Comparison of ENCODE assay signal across 10 mouse cellular contexts in genomic region chr1:179842568-179842967, GRCm38 (mm10). TPM values are rescaled to one million over a fixed set of nuclear protein-coding genes. Genes with fewer than 3 reads are reported as not detected.
A peak's percentile ranks its signal among the peaks of the same experiment; 100 is the strongest.
DNase-seq lines count a peak whose midpoint lies in the region; ATAC-seq lines count a peak whose summit lies in the region.
"Had no signal": no experiment of that assay in that cellular context is flagged by ENCODE, and none has a peak within 500 bp of the region (broad histone marks: within the 10 kb centered on the region; RNA-seq: fewer than 3 reads in every experiment).

No protein-coding gene starts in this region.

- no peaks in the 10 kb centered on the region for H3K36me3 ChIP-seq in embryonic facial prominence, embryonic 15.5 days

- no peaks in the 10 kb centered on the region for H3K27me3 ChIP-seq in embryonic facial prominence, embryonic 15.5 days

- ATAC-seq in embryonic facial prominence, embryonic 15.5 days (ENCODE audit: insufficient number of reproducible peaks, low FRiP score, low TSS enrichment, low read depth), result peak; percentile 49; the same call in 1 of the 2 replicates
- no peak for ATAC-seq in cerebellum, adult (ENCODE audit: insufficient number of reproducible peaks, low FRiP score, low TSS enrichment)

- peaks cover 2% of the 10 kb centered on the region for H3K4me1 ChIP-seq in embryonic facial prominence, embryonic 15.5 days

- no peak overlapping the region for H3K27ac ChIP-seq in embryonic facial prominence, embryonic 15.5 days (replicated peaks)

- H3K4me3 ChIP-seq in embryonic facial prominence, embryonic 15.5 days (replicated peaks), result no peak overlapping the region

- H3K4me2 ChIP-seq in embryonic facial prominence, embryonic 15.5 days (replicated peaks), result no peak overlapping the region

- H3K9ac ChIP-seq in embryonic facial prominence, embryonic 15.5 days, result no peak overlapping the region

- H3K9me3 ChIP-seq in embryonic facial prominence, embryonic 15.5 days (replicated peaks), result no peaks in the 10 kb centered on the region

- 70% methylated on average over 7 of the region's 7 CpGs for WGBS in embryonic facial prominence, embryonic 15.5 days

- DNase-seq in kidney, postnatal 4 days, result peak; percentile 43 to 61
- no peak for DNase-seq in kidney, adult 8-10 months
- peak; percentile 82 for DNase-seq in adipocyte (ENCODE audit: low spot score)
- peak; percentile 59 for DNase-seq in lung, postnatal 10 days
- no peak for DNase-seq in layer of hippocampus, postnatal 14 days (ENCODE audit: low spot score in 2 of 2)
- DNase-seq in natural killer cell, adult 2 months (ENCODE audit: low spot score in 2 of 2), result no peak
- DNase-seq: cerebellum, adult 9-10 months; thymus, adult 2 months had no signal

RNA-seq across cellular contexts. Expression of gene Ahctf1, which starts 39.1 kb away (rescaled TPM):
- polyA plus RNA-seq in embryonic facial prominence, embryonic 15.5 days (2015; fragmentation: Nextera tagmentation; extraction: Ambion mirVana), result 20.7 and 21.7 TPM in 2 replicates
- 10 to 100 TPM; 27.9 to 28.5 TPM for total RNA-seq in layer of hippocampus, postnatal 14 days (2021)

RNA-seq across cellular contexts. Expression of gene Gm10518, which starts 39.4 kb away (rescaled TPM):
- 0.24 TPM in 1 of 2 replicates, not detected in the other for polyA plus RNA-seq in embryonic facial prominence, embryonic 15.5 days (2015; fragmentation: Nextera tagmentation; extraction: Ambion mirVana)
- not detected for total RNA-seq in layer of hippocampus, postnatal 14 days (2021)
- polyA plus RNA-seq: thymus, adult 2 months had no signal

Comparison
In these comparisons a context has a peak if more than half of its experiments do, and no peak if none do; other contexts are left out.
1. DNase-seq: peak in kidney, postnatal 4 days (2 of 2), adipocyte (single experiment) and lung, postnatal 10 days (single experiment); none in kidney, adult 8-10 months (0 of 2), layer of hippocampus, postnatal 14 days (0 of 2) and natural killer cell, adult 2 months (0 of 2).